Mouse (Mus musculus) forebrain, embryonic 10.5 days (tissue): ENCODE measurements around the gene Hsd17b12. TPM values are rescaled to one million over a fixed set of nuclear protein-coding genes. Genes with fewer than 3 reads are reported as not detected.

Source experiments
- microRNA-seq: library from miRNA; unstranded; fragments of <30 nt; microRNA quantifications from one replicate; pipeline ENCODE4, GENCODE M21; 2017
- polyA plus RNA-seq: library from polyadenylated mRNA; unstranded; fragments of >200 nt; fragmentation: Nextera tagmentation; extraction: Ambion mirVana; gene quantifications from 2 replicates; pipeline ENCODE4 v1.2.1, GENCODE M21; 2016

The Hsd17b12 gene
- polyA plus RNA-seq, 1 experiment from 2014 or later, result 142 TPM

Small RNA genes within 50 kb of the gene (microRNA-seq; reads per million reads assigned to microRNA genes)
- gene Gm23630, result not detected

Other genes with a start within 250 kb of the Hsd17b12 start
- gene Gm13889, start 200.8 kb downstream of the Hsd17b12 start, polyA plus RNA-seq, result 1.5 and 1.6 TPM in 2 replicates
- gene Gm27027, start 161.6 kb downstream of the Hsd17b12 start, polyA plus RNA-seq, result not detected in 2 replicates
- 48.8 and 49.5 TPM in 2 replicates for gene Alkbh3, start 147.2 kb downstream of the Hsd17b12 start, polyA plus RNA-seq
- gene Ttc17, start 248.7 kb upstream of the Hsd17b12 start, polyA plus RNA-seq, result 13.6 and 13.8 TPM in 2 replicates